Mouse (Mus musculus) thymus, adult 2 months (tissue): Measurements from ENCODE around the gene Qprt.

Experiments used
- CTCF ChIP-seq: fragments of 200-500 bp; IDR thresholded peaks from 2 replicates; pipeline ENCODE4 v1.5.1; 2012; ENCODE audit warnings: mild to moderate bottlenecking, control low read depth, low read length, moderate library complexity, borderline replicate concordance; ENCODE audit not compliant: control insufficient read depth, poor library complexity, insufficient read depth; ENCODE audit errors: extremely low read depth
- POLR2A ChIP-seq: fragments of 200-500 bp; IDR thresholded peaks from 2 replicates; pipeline ENCODE4 v1.6.1; 2012; ENCODE audit warnings: mild to moderate bottlenecking, low read length, control low read depth, moderate library complexity; ENCODE audit not compliant: control insufficient read depth, poor library complexity, insufficient read depth; ENCODE audit errors: extremely low read depth

GRCm38 (mm10) chr7:127164002-127164401 lies 42.0 kb upstream of the Qprt start:
- TF ChIP-seq POLR2A, result no peak
- TF ChIP-seq CTCF, result no peak
